Mouse (Mus musculus): ENCODE results near the gene Cyp27a1. TPM values are rescaled to one million over a fixed set of nuclear protein-coding genes. Genes with fewer than 3 reads are reported as not detected.

Cyp27a1 gene
- polyA plus RNA-seq, 1 experiment from 2014 or later: 5.4 TPM

DNA sequence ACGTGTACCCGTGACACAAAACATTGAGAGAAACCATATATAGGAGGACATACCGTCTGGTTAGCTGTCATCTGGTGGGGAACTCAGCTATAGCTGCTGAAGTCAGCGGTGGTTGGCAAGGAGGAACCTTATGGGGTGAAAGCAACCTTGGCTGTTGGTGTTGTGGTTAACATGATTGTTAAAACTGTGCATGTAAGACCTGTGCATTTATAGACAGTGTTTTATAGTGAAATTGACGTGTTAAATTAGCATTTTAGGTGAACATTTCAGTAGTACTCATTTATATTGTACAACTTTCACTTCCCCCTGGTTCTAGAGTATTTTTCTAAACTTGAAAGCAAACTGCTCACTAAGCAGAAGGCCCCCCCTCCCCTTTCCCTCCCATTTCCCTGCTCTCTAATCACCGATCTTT is 11.2 kb upstream of the Cyp27a1 start:
- no peak for DNase-seq (ENCODE audit: low spot score)
- Histone ChIP-seq H3K27me3 (replicated peaks; ENCODE audit: insufficient read depth, low read length) (no peaks in the 10 kb centered on the region), H3K4me1 (ENCODE audit: insufficient read depth, low read depth, low read length) (no peaks in the 10 kb centered on the region), H3K9me3 (ENCODE audit: low read length) (no peaks in the 10 kb centered on the region), H3K36me3 (ENCODE audit: insufficient read depth, low read length) (peaks cover 1% of the 10 kb centered on the region; the same call in 1 of the 2 replicates), H3K27ac (ENCODE audit: low read length) (no peak overlapping the region), H3K4me3 (ENCODE audit: low read depth, low read length) (no peak overlapping the region), H3K4me2 (replicated peaks; ENCODE audit: low read depth, low read length) (no peak overlapping the region), H3K9ac (replicated peaks; ENCODE audit: low read depth) (no peak overlapping the region)
- TF ChIP-seq EP300 (IDR thresholded peaks at IDR 0.05): no peak
- TF ChIP-seq CTCF (IDR thresholded peaks at IDR 0.05): no peak
- WGBS: 87% methylated on average over 6 of the region's 6 CpGs
- ATAC-seq: no peak

DNA sequence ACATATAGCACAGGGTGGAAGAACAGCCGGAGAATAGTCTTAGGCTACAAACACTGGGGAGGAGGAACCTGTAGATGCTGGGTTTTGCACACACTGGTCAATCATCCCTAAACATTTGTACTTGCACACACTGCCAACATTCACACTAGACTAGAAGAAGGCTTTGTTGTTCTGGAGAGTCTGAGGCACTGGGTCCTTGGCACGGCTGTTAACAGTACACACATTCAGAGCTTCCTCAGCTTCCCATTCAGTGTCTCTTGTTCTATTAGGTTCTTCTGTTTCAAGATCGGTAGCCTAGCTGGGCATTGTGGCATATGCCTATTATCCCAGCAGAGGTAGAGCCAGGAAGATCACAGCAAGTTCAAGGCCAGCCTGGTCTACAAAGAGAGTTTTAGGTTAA is 9.2 kb upstream of the Cyp27a1 start:
- ATAC-seq (no peak), DNase-seq (ENCODE audit: low spot score) (no peak)
- H3K9me3 ChIP-seq (ENCODE audit: low read length): no peaks in the 10 kb centered on the region
- no peaks in the 10 kb centered on the region for H3K4me1 ChIP-seq (ENCODE audit: insufficient read depth, low read depth, low read length)
- TF ChIP-seq EP300 (IDR thresholded peaks at IDR 0.05) (no peak), CTCF (IDR thresholded peaks at IDR 0.05) (no peak)
- H3K36me3 ChIP-seq (ENCODE audit: insufficient read depth, low read length): no peaks in the 10 kb centered on the region
- no peak overlapping the region for H3K9ac ChIP-seq (replicated peaks; ENCODE audit: low read depth)
- no peak overlapping the region for H3K4me3 ChIP-seq (ENCODE audit: low read depth, low read length)
- no peak overlapping the region for H3K4me2 ChIP-seq (replicated peaks; ENCODE audit: low read depth, low read length)
- 83% methylated on average over 3 of the region's 3 CpGs for WGBS
- H3K27me3 ChIP-seq (replicated peaks; ENCODE audit: insufficient read depth, low read length): no peaks in the 10 kb centered on the region
- H3K27ac ChIP-seq (ENCODE audit: low read length): no peak overlapping the region

DNA sequence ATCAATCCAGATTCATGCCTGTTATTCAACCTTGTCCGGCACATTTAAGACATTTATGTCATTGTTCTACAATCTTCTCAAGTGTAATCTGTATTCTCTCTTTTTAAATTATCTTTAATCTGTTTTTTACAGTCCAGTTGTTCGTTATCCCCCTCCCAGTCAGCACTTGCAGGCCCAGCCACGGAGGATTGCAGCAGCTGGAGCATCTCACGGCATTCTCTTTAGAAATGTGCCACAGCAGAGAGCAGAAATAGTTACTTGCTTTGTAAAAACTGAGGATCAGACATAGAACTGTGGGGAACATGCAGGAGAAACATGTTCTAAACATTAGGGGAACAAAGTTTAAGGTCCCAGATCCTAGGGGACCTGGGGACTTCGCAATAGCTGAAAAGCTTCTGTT is 8.4 kb upstream of the Cyp27a1 start:
- no peak for TF ChIP-seq EP300 (IDR thresholded peaks at IDR 0.05)
- no peak for TF ChIP-seq CTCF (IDR thresholded peaks at IDR 0.05)
- Histone ChIP-seq H3K9ac (replicated peaks; ENCODE audit: low read depth) (no peak overlapping the region), H3K9me3 (ENCODE audit: low read length) (no peaks in the 10 kb centered on the region), H3K4me2 (replicated peaks; ENCODE audit: low read depth, low read length) (no peak overlapping the region), H3K27me3 (replicated peaks; ENCODE audit: insufficient read depth, low read length) (no peaks in the 10 kb centered on the region), H3K4me3 (ENCODE audit: low read depth, low read length) (no peak overlapping the region), H3K36me3 (ENCODE audit: insufficient read depth, low read length) (no peaks in the 10 kb centered on the region), H3K27ac (ENCODE audit: low read length) (0 out of 2 replicates have a peak overlapping the region, but pooled peaks have one; percentile 20), H3K4me1 (ENCODE audit: insufficient read depth, low read depth, low read length) (no peaks in the 10 kb centered on the region)
- ATAC-seq (peak; percentile 49), DNase-seq (ENCODE audit: low spot score) (peak; percentile 51)
- WGBS: 70% methylated on average over 5 of the region's 5 CpGs

DNA sequence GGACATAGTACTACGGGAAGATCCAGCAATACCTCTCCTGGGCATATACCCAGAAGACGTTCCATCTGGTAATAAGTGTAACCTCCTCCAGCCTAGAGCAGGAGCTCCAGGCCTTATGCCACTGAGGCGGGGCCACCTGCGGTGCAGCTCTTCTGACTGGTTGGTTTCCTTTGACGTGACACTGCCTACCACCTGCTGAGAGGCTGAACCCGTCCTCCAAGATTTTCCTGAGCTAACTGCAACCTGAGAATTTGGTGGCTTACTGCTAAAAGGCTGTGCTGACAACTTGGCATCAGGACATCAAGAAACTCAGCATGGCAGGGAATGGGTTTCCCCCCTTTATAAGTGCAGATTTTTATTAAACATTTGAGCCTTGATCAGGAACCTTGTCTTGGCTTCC is 3.8 kb upstream of the Cyp27a1 start:
- H3K27ac ChIP-seq (ENCODE audit: low read length): no peak overlapping the region
- WGBS: 44% methylated on average over 6 of the region's 6 CpGs
- no peak for DNase-seq (ENCODE audit: low spot score)

DNA sequence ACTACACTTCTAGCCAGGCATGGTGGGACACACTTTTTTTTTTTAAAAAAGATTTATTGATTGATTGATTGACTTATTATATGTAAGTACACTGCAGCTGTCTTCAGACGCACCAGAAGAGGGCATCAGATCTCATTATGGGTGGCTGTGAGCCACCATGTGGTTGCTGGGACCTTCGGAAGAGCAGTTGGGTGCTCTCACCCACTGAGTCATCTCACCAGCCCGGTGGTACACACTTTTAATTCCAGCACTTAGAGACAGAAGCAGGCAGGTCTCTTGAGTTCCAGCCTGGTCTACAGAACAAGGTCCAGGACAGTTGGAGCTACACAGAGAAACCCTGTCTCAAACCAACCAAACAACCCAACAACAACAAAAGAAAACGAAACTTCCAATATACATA is 1.3 kb upstream of the Cyp27a1 start:
- Histone ChIP-seq H3K9me3 (ENCODE audit: low read length) (no peaks in the 10 kb centered on the region), H3K4me2 (replicated peaks; ENCODE audit: low read depth, low read length) (no peak overlapping the region), H3K27ac (ENCODE audit: low read length) (no peak overlapping the region), H3K9ac (replicated peaks; ENCODE audit: low read depth) (no peak overlapping the region), H3K4me3 (ENCODE audit: low read depth, low read length) (no peak overlapping the region), H3K4me1 (ENCODE audit: insufficient read depth, low read depth, low read length) (no peaks in the 10 kb centered on the region), H3K27me3 (replicated peaks; ENCODE audit: insufficient read depth, low read length) (no peaks in the 10 kb centered on the region), H3K36me3 (ENCODE audit: insufficient read depth, low read length) (no peaks in the 10 kb centered on the region)
- 73% methylated on average over 4 of the region's 4 CpGs for WGBS
- TF ChIP-seq CTCF (IDR thresholded peaks at IDR 0.05): no peak
- no peak for DNase-seq (ENCODE audit: low spot score)
- no peak for ATAC-seq

More for the DNA sequence above, 3.8 kb upstream of the Cyp27a1 start:
- H3K9ac ChIP-seq (replicated peaks; ENCODE audit: low read depth): no peak overlapping the region
- H3K36me3 ChIP-seq (ENCODE audit: insufficient read depth, low read length): no peaks in the 10 kb centered on the region
- no peaks in the 10 kb centered on the region for H3K27me3 ChIP-seq (replicated peaks; ENCODE audit: insufficient read depth, low read length)
- H3K4me3 ChIP-seq (ENCODE audit: low read depth, low read length): no peak overlapping the region
- H3K4me1 ChIP-seq (ENCODE audit: insufficient read depth, low read depth, low read length): no peaks in the 10 kb centered on the region
- H3K4me2 ChIP-seq (replicated peaks; ENCODE audit: low read depth, low read length): no peak overlapping the region
- no peaks in the 10 kb centered on the region for H3K9me3 ChIP-seq (ENCODE audit: low read length)
- no peak for TF ChIP-seq CTCF (IDR thresholded peaks at IDR 0.05)
- TF ChIP-seq EP300 (IDR thresholded peaks at IDR 0.05): no peak
- no peak for ATAC-seq

DNA sequence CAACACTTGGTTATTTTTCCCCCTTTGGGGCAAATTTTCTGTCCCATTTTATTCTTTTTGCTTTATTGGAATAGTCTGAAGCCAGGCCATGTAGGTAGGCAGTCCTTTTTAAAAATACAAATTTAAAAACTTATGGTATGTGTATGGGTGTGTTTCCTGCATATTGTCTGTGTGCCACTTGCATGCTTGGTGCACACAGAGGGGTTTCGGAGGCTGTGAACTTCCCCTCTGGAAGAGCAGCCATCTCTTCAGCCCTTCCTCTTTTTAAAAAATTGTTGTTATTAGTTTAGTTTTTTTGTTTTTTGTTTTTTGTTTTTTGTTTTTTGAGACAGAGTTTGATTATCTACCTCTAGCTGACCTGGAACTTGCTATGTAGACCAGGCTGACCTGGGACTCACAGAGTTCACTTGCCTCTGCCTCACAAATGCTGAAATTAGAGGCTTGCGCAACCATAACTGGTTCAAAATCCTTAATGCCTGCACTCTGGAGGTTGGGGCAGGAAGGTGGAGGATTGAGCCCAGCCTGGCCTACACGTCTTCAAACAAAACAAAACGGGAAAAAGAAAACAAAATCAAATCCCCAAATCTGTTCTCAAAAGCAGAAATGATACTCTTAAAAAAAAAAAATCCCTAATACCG is 794 bp upstream of the Cyp27a1 start:
- WGBS: 34% methylated on average over 5 of the region's 5 CpGs
- DNase-seq (ENCODE audit: low spot score): peak; percentile 19

More for the DNA sequence above, 794 bp upstream of the Cyp27a1 start:
- Histone ChIP-seq H3K4me3 (ENCODE audit: low read depth, low read length) (peak overlapping the region; percentile 39; the same call in 1 of the 2 replicates), H3K4me1 (ENCODE audit: insufficient read depth, low read depth, low read length) (no peaks in the 10 kb centered on the region), H3K27ac (ENCODE audit: low read length) (0 out of 2 replicates have a peak overlapping the region, but pooled peaks have one; percentile 15), H3K9ac (replicated peaks; ENCODE audit: low read depth) (no peak overlapping the region), H3K36me3 (ENCODE audit: insufficient read depth, low read length) (no peaks in the 10 kb centered on the region), H3K4me2 (replicated peaks; ENCODE audit: low read depth, low read length) (peak overlapping the region; percentile 81), H3K27me3 (replicated peaks; ENCODE audit: insufficient read depth, low read length) (no peaks in the 10 kb centered on the region), H3K9me3 (ENCODE audit: low read length) (no peaks in the 10 kb centered on the region)
- TF ChIP-seq EP300 (IDR thresholded peaks at IDR 0.05) (no peak), CTCF (IDR thresholded peaks at IDR 0.05) (no peak)
- no peak for ATAC-seq
